Mouse (Mus musculus) MEL (cell line): ENCODE data around the gene Btbd16. TPM values are rescaled to one million over a fixed set of nuclear protein-coding genes. Genes with fewer than 3 reads are reported as not detected.

Experiments used
- DNase-seq: peaks from one replicate; pipeline ENCODE4 v3.0.0; 2011; ENCODE audit warnings: low read depth, low spot score
- H3K27ac ChIP-seq: 2 replicates; pipeline ENCODE4 v1.5.1; 2012; ENCODE audit warnings: low read depth, mild to moderate bottlenecking, control low read depth, low read length, moderate library complexity; ENCODE audit not compliant: control insufficient read depth
- H3K27me3 ChIP-seq, 2 experiments: fragments of 150-350 bp in 1 of 2; sonication (generic) in 1 of 2; 2 replicates each; pipeline ENCODE4 v1.6.1; 2012; ENCODE audit warnings: low read length in 2 of 2, mild to moderate bottlenecking in 2 of 2, improper control_type of control experiment in 1 of 2, moderate library complexity in 1 of 2; ENCODE audit not compliant: insufficient read depth in 2 of 2, control insufficient read depth in 1 of 2
- H3K36me3 ChIP-seq, 2 experiments: 2 replicates each; pipeline ENCODE4 v1.6.1; 2012 to 2014; ENCODE audit warnings: low read length in 2 of 2, improper control_type of control experiment in 1 of 2, inconsistent platforms in 1 of 2, mild to moderate bottlenecking in 1 of 2; ENCODE audit not compliant: insufficient read depth in 2 of 2, control insufficient read depth in 1 of 2
- H3K4me1 ChIP-seq, 2 experiments: fragments of 150-350 bp in 1 of 2; sonication (generic) in 1 of 2; 2 replicates each; pipeline ENCODE4 v1.6.1; 2012; ENCODE audit warnings: low read length in 2 of 2, improper control_type of control experiment in 1 of 2, mild to moderate bottlenecking in 1 of 2; ENCODE audit not compliant: insufficient read depth in 2 of 2, control insufficient read depth in 1 of 2
- H3K4me3 ChIP-seq, 2 experiments: fragments of 150-350 bp in 1 of 2; sonication (generic) in 1 of 2; 2 replicates each; pipeline ENCODE4 v1.5.1; 2012; ENCODE audit warnings: low read depth in 2 of 2, low read length in 2 of 2, mild to moderate bottlenecking in 2 of 2, moderate library complexity in 2 of 2, control low read depth in 1 of 2, improper control_type of control experiment in 1 of 2; ENCODE audit not compliant: control insufficient read depth in 1 of 2, insufficient read depth in 1 of 2
- H3K79me2 ChIP-seq: 2 replicates; pipeline ENCODE4 v1.6.1; 2012; ENCODE audit warnings: mild to moderate bottlenecking, low read length, moderate library complexity; ENCODE audit not compliant: control insufficient read depth, poor library complexity, insufficient read depth
- H3K9ac ChIP-seq: 2 replicates; pipeline ENCODE4 v1.6.1; 2012; ENCODE audit warnings: low read depth, mild to moderate bottlenecking, control low read depth, low read length, moderate library complexity; ENCODE audit not compliant: control insufficient read depth, poor library complexity, severe bottlenecking
- H3K9me3 ChIP-seq: fragments of 150-350 bp; sonication (generic); replicated peaks from 2 replicates; pipeline ENCODE4 v1.6.1; 2012; ENCODE audit warnings: mild to moderate bottlenecking, low read length, improper control_type of control experiment, moderate library complexity; ENCODE audit not compliant: insufficient read depth
- CTCF ChIP-seq, 3 experiments: IDR thresholded peaks in 2 of 3; conservative IDR thresholded peaks in 1 of 3; 2 replicates each; pipeline ENCODE4 v1.5.1; 2011 to 2012; ENCODE audit warnings: low read length in 3 of 3, low read depth in 2 of 3, mild to moderate bottlenecking in 2 of 3, improper control_type of control experiment in 1 of 3, inconsistent platforms in 1 of 3, mixed read lengths in 1 of 3, moderate library complexity in 1 of 3; ENCODE audit not compliant: control insufficient read depth in 1 of 3, insufficient read depth in 1 of 3, poor library complexity in 1 of 3, severe bottlenecking in 1 of 3
- E2F4 ChIP-seq: IDR thresholded peaks from 2 replicates; pipeline ENCODE4 v1.6.1; 2011; ENCODE audit warnings: low read depth, low read length, improper control_type of control experiment, borderline replicate concordance
- ELF1 ChIP-seq: IDR thresholded peaks from 2 replicates; pipeline ENCODE4 v1.6.1; 2014; ENCODE audit warnings: low read depth, mild to moderate bottlenecking, inconsistent platforms, low read length, improper control_type of control experiment, moderate library complexity
- GABPA ChIP-seq: IDR thresholded peaks from 2 replicates; pipeline ENCODE4 v1.6.1; 2012; ENCODE audit warnings: low read depth, mild to moderate bottlenecking, inconsistent platforms, low read length, improper control_type of control experiment, moderate library complexity
- GATA1 ChIP-seq: IDR thresholded peaks from 2 replicates; pipeline ENCODE4 v1.6.1; 2011; ENCODE audit warnings: low read depth, low read length, improper control_type of control experiment
- KAT2A ChIP-seq: conservative IDR thresholded peaks from 2 replicates; pipeline ENCODE4 v1.6.1; 2012; ENCODE audit warnings: low read depth, low read length, improper control_type of control experiment, inconsistent platforms
- MAFK ChIP-seq: IDR thresholded peaks from 2 replicates; pipeline ENCODE4 v1.6.1; 2011; ENCODE audit warnings: low read depth, mild to moderate bottlenecking, low read length, improper control_type of control experiment, borderline replicate concordance
- MAX ChIP-seq: IDR thresholded peaks from 2 replicates; pipeline ENCODE4 v1.6.1; 2011; ENCODE audit warnings: low read length, improper control_type of control experiment
- MAZ ChIP-seq: IDR thresholded peaks from 2 replicates; pipeline ENCODE4 v1.6.1; 2012; ENCODE audit warnings: low read depth, mild to moderate bottlenecking, inconsistent platforms, low read length, improper control_type of control experiment
- MYC ChIP-seq: IDR thresholded peaks from 2 replicates; pipeline ENCODE4 v1.6.1; 2011; ENCODE audit warnings: low read depth, mild to moderate bottlenecking, low read length, improper control_type of control experiment, moderate library complexity
- NELFE ChIP-seq: IDR thresholded peaks from 2 replicates; pipeline ENCODE4 v1.6.1; 2011; ENCODE audit warnings: low read depth, low read length, improper control_type of control experiment
- POLR2AphosphoS5 ChIP-seq: IDR thresholded peaks from 2 replicates; pipeline ENCODE4 v1.6.1; 2012; ENCODE audit warnings: low read depth, borderline replicate concordance, mild to moderate bottlenecking, inconsistent platforms, low read length, moderate library complexity, mixed read lengths
- RAD21 ChIP-seq: IDR thresholded peaks from 2 replicates; pipeline ENCODE4 v1.6.1; 2011; ENCODE audit warnings: mild to moderate bottlenecking, low read depth, low read length, improper control_type of control experiment
- UBTF ChIP-seq: IDR thresholded peaks from 2 replicates; pipeline ENCODE4 v1.6.1; 2012; ENCODE audit warnings: low read depth, mild to moderate bottlenecking, inconsistent platforms, low read length, improper control_type of control experiment, moderate library complexity, borderline replicate concordance; ENCODE audit not compliant: insufficient read depth
- ZNF384 ChIP-seq: IDR thresholded peaks from 2 replicates; pipeline ENCODE4 v1.6.1; 2012; ENCODE audit warnings: low read depth, mild to moderate bottlenecking, inconsistent platforms, low read length, improper control_type of control experiment
- polyA plus RNA-seq, 2 experiments: library from polyadenylated mRNA; stranded (reverse) in 1 of 2; unstranded in 1 of 2; fragments of >175 nt in 1 of 2; fragments of >200 nt in 1 of 2; gene quantifications; 2 replicates each; pipeline versions ENCODE4 v1.2.1 to v1.2.4; 2012; ENCODE audit warnings: low replicate concordance in 2 of 2, low read depth in 1 of 2; ENCODE audit not compliant: insufficient read length in 2 of 2, insufficient read depth in 1 of 2, missing spikeins in 1 of 2
- total RNA-seq: library from RNA; depleted of rRNA; stranded (reverse); fragments of 300-350 nt; gene quantifications from 2 replicates; pipeline ENCODE4 v1.2.3, GENCODE M21; 2012

The Btbd16 gene
- total and polyA plus RNA-seq, 3 experiments = 0.71 to 0.89 TPM; not detected in 1

- no peak overlapping the region for H3K4me3 ChIP-seq
These were observed 41.0 kb upstream of the Btbd16 start for GRCm38 (mm10) chr7:130732908-130733307.

GRCm38 (mm10) chr7:130733423-130733822, 40.4 kb upstream of the Btbd16 start:
- H3K4me3 ChIP-seq = no peak overlapping the region
- TF ChIP-seq POLR2AphosphoS5 (no peak), UBTF (no peak)
- no peaks in the 10 kb centered on the region for H3K79me2 ChIP-seq
- H3K9ac ChIP-seq = no peak overlapping the region
- H3K4me1 ChIP-seq = no peaks in the 10 kb centered on the region
- DNase-seq = no peak
- no peaks in the 10 kb centered on the region for H3K27me3 ChIP-seq
- no peak overlapping the region for H3K27ac ChIP-seq
- no peaks in the 10 kb centered on the region; a peak in 1 of 4 replicates for H3K36me3 ChIP-seq
- no peaks in the 10 kb centered on the region for H3K9me3 ChIP-seq

More at GRCm38 (mm10) chr7:130732908-130733307, 41.0 kb upstream of the Btbd16 start:
- TF ChIP-seq MAFK (no peak), MYC (no peak), MAZ (no peak), GABPA (no peak), NELFE (no peak), MAX (no peak), ELF1 (no peak), GATA1 (no peak), KAT2A (no peak)
- TF ChIP-seq, all 39 proteins: peak for 0
- H3K36me3 ChIP-seq = no peaks in the 10 kb centered on the region; a peak in 1 of 4 replicates
- no peaks in the 10 kb centered on the region for H3K4me1 ChIP-seq
- no peak overlapping the region for H3K9ac ChIP-seq
- DNase-seq = no peak
- no peaks in the 10 kb centered on the region for H3K79me2 ChIP-seq
- H3K27ac ChIP-seq = no peak overlapping the region
- no peaks in the 10 kb centered on the region for H3K27me3 ChIP-seq
- H3K9me3 ChIP-seq = no peaks in the 10 kb centered on the region

DNA sequence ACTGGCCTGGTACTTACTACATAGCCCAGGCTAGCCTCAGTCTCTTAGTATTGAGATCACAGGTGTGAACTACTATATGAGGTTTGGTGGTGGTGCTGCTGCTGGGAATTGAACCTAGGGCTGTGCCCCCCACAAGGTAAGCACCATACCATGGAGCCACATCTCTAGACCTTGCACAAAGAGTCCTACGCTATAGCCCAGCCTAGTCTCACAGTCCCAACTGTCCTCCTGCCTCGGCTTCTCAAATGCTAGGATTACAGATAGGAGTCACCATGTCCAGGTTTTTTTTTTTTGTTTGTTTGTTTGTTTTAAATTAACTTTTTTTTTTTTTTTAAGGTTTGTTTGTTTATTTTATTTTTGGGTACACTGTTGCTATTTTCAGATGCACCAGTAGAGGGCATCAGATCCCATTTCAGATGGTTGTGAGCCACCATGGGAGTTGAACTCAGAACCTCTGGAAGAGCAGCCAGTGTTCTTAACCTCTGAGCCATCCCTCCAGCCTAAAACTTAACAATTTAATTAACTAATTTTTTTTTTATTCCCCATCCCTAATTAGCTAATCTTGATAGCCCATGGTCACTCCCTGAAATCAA, 39.6 kb upstream of the Btbd16 start:
- DNase-seq = peak; percentile 23
- no peaks in the 10 kb centered on the region; a peak in 1 of 4 replicates for H3K36me3 ChIP-seq
- H3K79me2 ChIP-seq = no peaks in the 10 kb centered on the region
- TF ChIP-seq CTCF (IDR thresholded peaks at IDR 0.05 in 2 of 3, conservative IDR thresholded peaks at IDR 0.05 in 1 of 3; ENCODE audit: control insufficient read depth in 1 of 3, insufficient read depth in 1 of 3, low read depth in 2 of 3, low read length in 3 of 3, poor library complexity in 1 of 3, severe bottlenecking in 1 of 3) (peak; percentile 23 to 48 (median 42); a peak in 5 of 6 replicates), ZNF384 (peak; percentile 60; the same call in 1 of the 2 replicates), RAD21 (peak; percentile 3), NELFE (no peak), E2F4 (no peak)
- no peak overlapping the region for H3K27ac ChIP-seq
- H3K27me3 ChIP-seq = no peaks in the 10 kb centered on the region
- H3K9me3 ChIP-seq = no peaks in the 10 kb centered on the region
- H3K4me3 ChIP-seq = no peak overlapping the region
- no peaks in the 10 kb centered on the region for H3K4me1 ChIP-seq
- H3K9ac ChIP-seq = no peak overlapping the region
